Mouse (Mus musculus): ENCODE results near the gene Sec61a2.

Gene Sec61a2

DNA sequence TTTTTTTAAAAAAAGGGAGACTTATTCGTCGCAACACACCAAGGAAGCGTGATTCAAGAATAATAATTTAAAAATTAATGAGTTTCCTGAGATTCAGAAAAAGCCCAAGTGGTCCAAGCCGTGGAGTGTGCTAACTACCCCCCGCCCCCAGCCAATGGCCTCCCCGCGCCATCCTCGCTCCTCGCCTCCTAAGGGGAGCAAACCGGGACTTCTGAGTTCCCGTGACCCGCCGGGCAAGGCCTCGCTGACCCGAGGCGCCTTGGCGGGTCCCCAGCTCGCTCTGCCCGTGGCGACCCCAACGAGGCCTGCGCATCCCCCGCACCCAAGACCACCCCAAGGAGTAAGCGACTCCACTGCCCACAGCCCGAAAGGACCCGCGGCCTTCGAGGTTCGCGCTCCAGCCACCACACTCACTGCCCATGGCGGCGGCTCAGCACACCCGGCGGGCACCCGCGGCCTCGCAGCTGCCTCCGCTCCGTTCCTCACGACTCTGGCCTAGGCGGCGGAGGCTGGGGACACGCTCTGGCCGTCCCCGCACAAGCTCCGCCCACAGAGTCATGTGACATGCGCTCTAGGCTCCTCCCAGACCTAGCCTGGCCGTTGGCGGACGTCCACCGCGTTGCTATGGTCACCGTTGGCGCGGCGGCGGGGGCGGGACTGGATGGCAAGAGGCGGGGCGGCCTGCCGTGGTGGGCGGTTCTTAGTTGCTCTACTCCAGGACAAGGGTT is at the start of gene Sec61a2:
TSS of gene Sec61a2 (minus strand) at position 590 of the 728 bp plus-strand sequence.
- DNase-seq, result peak; percentile 100

DNA sequence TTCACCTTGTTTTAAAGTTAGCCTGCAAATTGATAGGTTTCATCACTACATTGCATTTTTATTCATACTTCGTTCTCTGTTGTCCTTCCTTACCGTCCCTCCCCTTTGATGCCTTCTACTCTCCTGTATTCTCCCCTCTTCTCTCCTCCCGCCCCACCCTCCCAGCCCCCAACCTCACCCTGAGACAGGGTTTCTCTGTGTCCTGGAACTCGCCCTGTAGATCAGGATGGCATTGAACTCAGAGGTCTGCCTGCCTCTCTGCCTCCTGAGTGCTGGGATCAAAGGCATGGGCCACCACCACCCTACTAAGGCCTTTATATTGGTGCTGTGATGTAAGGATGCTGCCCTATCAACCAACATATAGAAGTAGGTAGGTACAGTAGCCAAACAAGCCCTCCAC is 47.8 kb upstream of the Sec61a2 start:
- no peak for DNase-seq

DNA sequence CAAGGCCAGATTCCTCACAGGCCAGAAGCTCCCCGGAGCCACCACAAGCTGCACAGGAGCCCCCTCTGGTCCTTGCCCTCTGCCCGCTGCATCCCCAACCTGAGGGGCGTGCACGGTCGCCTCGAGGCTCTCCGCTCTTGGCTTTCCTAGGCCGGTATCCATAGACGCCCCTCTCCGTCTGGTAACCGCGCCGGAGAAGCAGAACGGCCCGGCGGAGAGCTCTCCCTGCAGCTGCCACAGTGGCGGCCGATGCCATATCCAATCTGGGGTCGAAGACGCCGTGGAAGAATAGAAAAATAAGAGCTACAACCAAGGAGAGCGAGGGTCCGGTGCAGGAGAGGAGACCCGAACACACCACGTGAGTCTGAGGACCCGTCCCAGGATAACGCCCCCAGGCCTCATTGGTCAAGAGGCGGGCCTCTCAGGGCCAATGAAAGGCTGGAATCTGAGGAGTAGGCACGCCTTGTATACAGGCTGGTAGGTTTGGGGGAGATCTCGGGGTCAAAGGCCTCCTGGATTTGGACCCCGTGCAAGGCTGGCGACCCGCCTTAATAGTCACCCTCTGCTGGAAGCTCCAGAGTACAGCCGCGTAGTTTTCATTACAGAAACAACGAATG is 47.3 kb upstream of the Sec61a2 start, which contains the start of gene Dhtkd1:
TSS of gene Dhtkd1 (minus strand) at position 377 of the 617 bp plus-strand sequence.
- DNase-seq, result peak; percentile 72

DNA sequence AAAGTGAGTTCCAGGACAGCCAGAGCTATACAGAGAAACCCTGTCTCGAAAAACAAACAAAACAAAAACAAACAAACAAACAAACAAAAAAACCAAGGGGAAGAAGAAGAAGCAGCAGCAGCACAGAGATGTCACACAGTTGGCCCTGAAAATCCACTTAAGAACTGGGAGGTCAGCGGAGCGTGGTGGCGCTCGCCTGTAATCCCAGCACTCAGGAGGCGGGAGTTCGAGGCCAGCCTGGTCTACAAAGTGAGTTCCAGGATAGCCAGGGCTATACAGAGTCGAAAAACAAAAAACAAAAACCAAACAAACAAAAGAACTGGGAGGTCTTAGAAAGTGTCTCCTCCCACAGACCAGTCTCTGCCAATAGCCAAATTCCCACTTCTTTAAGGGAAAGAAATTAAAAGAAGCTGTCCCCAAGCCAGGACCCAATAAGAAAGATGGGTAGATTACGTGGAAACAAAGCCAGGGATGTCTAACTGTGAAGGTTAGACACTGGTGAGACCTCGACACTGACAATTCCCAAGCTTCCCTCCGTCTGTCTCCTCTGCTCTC is 46.7 kb upstream of the Sec61a2 start:
- DNase-seq, result no peak

DNA sequence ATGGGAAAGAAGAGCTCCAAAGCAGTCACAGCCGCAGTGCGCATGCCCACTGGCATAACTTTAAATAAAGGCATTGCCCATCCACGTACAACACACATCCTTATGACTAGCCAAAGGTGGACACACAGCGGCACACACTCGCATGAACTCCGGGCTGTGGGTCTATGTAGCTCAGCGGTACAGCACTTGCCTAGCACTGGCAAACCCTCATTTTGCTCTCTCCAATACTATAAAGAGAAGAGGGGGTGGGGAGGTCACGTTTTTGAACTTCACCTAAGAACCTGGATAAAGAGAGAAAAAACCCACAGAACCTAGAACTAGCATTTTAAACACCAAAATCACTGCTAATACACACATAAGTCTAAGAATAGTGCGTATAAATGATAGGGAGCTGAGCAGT is 45.7 kb upstream of the Sec61a2 start:
- no peak for DNase-seq

DNA sequence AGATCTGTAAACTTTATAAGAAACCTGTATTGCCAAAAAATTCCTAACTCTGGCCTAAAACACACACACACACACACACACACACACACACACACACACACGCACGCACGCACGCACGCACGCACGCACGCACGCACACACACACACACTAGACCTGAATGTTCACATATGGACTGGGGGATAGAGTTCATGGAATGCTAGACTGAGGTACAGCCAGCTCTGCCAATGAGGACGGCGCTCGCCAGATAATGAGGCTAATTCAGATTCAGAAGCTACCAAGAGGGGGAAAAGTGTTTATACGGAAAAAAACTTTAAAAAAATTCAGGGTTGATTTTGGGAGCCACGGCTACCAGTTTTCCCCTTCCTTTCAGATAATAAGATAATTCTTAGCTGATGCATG is 44.7 kb upstream of the Sec61a2 start:
- DNase-seq, result no peak

DNA sequence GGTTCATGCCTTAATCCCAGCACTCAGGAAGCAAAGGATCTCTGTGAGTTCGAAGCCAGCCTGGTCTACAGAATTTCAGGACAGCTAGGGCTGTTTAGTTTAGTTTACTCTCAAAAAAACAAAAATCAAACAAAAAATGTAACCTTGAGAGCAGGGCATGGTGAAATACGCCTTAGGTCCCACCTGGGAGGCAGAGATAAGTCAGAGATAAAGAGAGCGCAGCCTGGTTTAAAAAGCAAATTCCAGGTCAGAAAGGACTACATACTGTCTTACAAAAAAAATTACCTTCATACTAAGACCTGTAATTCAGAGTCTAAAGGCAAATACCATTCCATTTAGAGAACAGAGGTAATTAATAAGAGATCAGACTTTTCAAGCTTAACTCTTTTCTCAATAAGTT is 44.1 kb upstream of the Sec61a2 start:
- DNase-seq, result no peak

DNA sequence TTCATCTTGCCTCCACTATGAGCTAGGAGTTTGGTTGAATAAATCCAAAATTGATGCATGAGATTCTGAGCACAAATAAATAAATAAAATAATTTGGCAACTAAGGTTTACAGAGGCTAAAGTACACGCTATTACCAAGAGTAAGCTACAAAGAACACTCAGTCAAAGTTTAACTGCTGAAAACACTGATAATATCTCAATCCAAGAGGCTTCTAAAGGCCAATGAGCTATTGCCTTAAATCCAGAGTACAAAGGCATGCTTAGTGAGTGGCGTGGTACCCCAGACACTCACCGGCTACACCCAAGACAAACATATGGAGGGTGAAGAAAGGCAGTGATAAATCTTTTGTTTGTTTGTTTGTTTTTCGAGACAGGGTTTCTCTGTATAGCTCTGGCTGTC is 41.3 kb upstream of the Sec61a2 start:
- no peak for DNase-seq

DNA sequence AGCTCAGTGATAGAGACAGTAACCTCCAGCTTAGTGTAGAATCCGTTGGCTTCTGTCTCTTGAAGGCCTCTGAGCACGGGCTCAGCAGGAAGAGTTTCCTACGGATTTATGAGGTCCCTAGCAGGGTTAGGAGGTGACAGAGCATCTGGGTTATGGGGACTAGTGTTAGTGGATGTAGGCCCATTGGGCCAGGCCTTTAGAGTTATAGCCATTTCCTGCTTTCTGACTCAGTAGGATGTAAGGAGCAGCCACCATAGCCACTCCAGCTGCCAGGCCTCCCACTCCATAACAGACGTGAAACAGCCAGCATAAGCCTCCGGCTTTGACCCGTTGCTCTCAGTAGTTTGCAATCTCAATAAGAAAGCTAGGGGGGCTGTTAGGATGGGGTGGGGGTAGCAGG is 40.8 kb upstream of the Sec61a2 start:
- no peak for DNase-seq

DNA sequence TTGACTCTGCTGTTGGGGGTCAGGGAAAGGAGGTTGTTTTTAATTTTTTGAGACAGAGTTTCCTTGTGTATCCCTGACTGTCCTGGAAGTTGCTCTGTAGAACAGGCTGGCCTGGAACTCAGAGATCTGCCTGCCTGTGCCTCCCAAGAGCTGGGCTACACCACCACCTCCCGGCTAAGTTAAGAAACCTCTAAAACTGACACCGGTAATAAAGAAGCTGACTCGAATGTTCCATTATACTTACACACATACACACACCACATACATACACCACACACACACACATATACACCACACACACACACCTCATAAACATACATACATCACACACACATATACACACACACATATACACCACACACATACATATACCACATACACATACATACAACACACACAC is 39.7 kb upstream of the Sec61a2 start:
- no peak for DNase-seq

DNA sequence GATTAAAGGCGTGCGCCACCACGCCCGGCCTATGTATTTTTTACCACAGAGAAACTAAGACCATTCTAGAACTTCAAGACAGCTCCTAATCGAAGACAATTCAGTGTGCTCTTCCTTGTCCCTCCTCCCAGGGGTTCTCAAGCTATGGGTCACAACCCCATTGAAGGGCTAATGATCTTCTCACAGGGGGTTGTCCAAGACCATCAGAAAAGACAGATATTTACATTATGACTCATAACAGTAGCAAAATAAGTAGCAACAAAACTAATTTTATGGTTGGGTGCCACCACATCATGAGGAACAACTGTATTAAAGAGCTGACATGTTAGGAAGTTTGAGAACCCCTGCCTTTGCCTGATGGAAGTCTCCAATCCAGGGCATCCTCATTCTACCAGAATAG is 36.7 kb upstream of the Sec61a2 start:
- DNase-seq, result no peak

DNA sequence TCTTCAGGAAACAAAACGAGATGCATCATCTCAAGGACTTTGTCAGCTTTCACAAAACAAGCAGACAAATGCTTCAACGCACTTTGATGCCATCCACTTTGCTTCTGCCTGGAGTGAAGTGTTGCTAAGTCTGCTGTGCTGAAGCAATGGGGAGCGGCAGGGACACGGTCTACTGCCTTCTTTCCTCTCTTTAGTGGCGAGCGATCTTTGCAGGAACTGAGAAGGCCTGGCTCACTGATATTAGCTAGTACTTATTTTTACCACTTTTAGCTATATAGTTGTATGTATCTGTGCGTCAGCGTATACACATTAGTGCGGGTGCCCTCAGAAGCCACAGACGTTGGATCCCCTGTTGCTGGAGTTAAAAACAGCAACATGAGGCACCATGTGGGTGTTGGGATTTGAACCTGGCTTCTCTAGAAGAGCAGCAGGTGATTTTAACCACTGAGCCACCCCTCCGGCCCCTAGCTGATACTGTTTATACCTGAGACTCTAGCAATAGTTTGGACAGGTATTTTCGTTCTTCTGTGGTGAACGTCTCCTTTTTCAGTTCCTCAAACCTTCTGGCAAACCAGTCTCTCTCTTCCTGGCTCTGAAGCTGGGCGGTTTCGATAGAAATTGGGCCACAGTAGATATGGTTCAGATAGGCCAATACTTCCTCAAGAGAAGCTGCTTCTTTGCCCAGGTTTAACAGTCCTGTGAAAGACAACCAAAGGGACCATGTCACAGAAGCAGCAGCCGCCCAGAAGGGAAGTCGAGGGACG is 35.2 kb upstream of the Sec61a2 start:
- DNase-seq, result no peak

DNA sequence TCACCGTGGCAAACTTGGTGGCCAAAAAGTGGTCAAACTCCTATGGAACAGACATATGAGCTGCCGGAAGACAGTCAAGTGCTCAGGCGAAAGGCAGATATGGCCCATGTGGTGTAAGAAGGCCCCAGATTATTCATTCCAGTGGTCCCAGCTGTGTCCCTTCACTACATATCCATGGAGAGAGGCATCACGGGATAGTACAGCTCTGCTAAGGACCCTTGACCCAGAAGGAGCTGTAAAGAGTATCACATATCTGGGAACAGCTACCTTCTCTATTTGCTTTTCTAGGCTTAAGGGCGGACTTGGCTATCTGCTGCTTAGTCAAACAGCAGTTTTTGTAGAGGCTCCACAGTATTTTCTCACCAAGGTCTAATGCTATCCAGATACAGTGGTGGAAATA is 34.6 kb upstream of the Sec61a2 start:
- no peak for DNase-seq

DNA sequence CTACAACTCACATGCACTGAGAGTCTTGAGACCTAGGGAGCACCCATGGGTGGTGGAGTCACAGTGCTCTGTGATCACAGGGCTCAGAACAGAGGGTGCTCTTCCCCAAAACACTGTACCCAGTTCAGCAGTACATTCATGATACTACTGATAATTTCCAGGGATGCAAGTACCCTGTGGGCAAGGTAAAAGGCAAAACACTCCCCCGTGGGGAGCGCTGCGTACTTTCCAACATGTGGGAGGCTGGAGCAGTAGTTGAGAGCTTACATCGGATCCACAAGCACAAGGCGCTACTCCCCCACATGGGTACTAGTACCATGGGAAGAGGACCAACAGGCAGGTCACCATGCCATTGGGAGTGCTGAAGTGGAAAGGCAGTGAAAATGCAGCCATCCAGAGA is 32.2 kb upstream of the Sec61a2 start:
- no peak for DNase-seq

DNA sequence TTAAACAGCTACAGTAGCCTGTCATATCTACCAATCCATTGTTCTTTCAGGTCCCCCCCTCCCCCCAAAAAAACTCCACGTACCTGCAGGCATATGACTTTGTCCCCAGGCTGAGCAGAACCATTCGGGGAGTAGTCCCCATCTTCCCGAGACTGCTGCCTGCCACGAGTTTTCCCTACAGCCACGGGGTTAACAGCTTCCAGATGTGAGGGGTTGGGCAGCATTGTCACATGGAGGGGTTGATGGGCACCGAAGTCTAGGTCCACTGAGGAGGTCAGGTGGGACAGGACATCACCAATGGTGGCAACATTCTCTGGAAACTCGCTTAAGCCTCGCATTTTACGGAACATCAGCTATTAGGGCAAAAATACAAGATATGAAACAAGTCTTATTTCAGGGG is 28.6 kb upstream of the Sec61a2 start:
- no peak for DNase-seq

DNA sequence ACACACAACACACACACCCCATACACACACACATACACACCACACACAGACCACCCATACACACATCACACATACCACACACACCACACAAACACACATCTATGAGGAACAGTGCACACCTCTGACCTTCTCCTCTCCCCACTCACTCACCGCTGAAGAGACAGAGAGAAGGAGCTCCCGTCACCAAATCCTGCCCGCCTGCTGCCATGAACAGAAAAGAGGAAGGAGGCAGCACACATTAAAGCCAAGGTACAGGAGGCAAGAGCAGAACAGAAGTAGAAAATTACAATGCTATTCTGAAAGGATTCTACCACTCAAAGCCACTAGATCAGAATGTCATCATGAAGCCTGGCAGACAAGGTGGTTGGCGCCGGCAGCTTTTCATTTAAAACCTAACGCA is 27.6 kb upstream of the Sec61a2 start:
- no peak for DNase-seq

DNA sequence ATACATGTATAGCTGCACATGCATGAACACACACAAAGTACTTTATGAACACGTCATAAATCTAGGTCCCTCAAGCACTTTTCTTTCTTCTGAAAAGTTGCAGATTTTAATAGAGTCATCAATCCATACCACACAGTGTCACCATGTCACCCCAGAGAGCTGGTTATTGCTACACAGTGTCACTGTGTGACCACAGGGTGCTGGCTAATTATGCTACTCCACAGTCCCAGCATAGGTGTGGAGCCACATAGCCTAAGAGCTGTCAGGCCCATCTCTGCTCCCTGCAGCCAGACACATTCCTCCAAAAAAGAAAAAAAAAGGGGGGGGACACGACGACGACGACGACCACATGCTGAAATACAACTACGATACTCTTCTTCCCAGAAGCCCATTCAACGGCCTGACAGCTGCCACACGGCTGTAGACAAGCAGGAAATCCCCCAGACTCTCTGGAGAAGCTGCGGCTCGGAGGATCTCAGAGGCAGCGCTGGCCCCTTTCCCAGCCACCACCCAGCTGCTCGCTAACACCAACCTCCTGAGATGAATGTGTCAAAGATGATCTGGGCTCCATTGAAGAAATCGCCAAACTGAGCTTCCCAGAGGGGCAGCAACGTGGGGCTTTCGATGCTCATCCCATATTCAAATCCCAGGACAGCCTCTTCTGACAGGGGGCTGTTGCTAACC is 16.2 kb upstream of the Sec61a2 start:
- DNase-seq, result peak; percentile 16

DNA sequence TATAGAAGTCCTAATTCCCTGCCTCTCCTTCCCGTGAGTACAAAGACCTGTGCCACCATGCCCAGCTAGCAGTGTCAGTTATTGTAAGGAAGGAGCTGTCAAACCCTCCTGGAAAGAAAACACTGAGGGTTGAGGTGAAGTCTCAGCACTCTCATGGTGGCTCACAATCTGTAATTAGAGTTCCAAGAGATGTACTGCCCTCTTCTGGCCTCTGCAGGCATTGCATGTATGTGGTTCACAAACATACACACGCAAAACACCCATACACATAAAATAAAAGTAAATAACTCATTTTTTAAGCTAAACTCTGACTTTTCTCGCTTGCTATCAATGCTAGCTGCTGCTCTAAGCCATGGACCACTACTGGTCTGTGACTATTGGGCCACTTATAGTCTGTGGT is 11.4 kb upstream of the Sec61a2 start:
- DNase-seq, result peak; percentile 38

DNA sequence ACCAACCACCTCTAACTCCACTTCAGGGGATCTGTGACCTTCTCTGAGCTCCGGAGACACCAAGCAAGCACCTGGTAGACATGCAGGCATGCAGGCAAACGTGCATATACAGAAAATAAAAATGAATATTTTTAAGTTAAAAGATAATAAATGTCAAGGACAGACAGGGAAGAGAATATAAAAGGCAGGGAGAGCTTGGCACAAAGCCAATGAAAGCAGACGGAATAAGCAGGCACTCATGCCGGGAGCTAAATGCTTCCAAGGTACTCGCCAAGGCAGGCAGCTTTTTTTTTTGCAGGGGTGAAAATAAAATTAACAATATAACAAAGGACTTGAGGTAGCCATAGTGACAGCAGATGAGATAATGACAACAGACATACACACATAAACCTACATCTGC is 10.9 kb upstream of the Sec61a2 start:
- DNase-seq, result peak; percentile 32

DNA sequence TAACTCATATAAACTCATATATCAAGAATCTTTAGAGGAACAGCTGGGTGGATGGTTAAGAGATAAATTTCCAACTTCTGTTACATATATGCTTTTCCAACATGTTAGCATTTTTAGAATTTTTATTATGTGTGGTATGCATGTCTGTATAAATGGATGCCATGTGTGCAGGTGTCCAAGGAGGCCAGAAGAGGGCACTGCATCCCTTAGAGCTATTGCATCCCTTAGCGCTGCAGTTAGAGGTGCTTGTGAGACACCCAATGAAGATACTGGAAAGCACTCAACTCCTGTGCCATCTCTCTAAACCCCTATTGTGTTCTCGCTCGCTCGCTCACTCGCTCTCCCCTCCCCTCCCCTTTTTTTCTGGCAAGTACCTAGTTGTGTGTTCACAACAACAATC is 4.9 kb upstream of the Sec61a2 start:
- peak; percentile 13 for DNase-seq

DNA sequence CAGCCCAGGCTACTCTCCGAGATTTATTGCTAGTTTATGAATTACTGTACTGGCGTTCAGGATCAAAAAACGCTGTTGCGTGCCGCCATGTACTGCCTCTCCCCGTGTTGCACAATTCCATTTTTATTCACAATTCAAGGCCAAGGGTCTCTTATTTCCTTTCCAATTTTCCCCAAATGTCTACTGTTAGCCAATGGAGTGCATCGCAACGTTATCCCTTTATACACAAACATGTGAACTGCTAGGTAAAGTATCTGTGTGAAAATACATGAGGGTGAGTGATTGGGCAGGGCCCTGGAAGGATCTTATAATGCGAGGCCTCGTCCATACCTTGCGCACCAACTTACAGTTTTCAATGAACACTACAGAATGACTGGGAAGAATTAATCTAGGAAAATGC is 936 bp downstream of the Sec61a2 start:
- DNase-seq, result no peak

DNA sequence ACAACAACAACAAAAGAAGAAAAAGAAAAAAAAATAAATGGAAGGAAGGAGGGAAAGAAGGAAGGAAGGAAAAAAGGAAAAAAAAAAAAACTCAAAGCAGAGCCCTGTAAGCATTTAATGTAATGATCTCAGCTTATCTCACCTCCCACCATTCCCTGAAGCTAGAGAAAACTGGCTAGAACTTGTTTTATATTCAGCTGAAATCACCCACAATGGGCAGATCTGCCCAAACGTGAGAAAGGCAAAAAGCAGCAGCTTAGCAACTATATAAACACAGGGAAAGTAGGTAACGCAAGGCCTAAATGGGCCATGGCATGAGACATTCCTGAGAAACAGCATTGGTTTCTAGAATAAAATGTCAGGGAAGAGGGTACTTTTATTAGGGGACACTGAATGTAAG is 5.8 kb downstream of the Sec61a2 start:
- no peak for DNase-seq

DNA sequence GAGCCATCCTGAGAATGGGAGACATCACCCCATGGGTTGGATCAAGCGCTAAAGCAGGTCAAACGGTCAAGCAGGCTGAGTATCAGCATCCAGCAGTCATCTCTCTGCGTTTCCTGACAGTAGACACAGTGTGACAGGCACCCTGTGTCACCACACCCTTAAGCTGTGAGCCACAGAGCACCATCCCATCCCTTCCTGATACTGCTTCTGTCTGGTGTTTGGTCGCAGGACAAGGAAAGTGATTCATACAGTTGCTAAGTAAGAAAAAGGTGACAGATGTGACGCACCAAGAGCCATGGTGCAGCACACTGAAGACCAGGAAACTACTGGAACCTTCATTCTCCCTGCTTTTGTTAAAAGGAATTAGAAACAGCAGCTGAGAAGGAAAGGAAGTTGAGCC is 6.4 kb downstream of the Sec61a2 start:
- no peak for DNase-seq

Measured in right cerebral cortex, postnatal 4 days (tissue).